Mouse (Mus musculus): Measurements from ENCODE around the gene Orm2. TPM values are rescaled to one million over a fixed set of nuclear protein-coding genes. Genes with fewer than 3 reads are reported as not detected.

Orm2 gene
- total RNA-seq, 2 experiments from 2014 or later, result 0.36 TPM; not detected in 1

DNA sequence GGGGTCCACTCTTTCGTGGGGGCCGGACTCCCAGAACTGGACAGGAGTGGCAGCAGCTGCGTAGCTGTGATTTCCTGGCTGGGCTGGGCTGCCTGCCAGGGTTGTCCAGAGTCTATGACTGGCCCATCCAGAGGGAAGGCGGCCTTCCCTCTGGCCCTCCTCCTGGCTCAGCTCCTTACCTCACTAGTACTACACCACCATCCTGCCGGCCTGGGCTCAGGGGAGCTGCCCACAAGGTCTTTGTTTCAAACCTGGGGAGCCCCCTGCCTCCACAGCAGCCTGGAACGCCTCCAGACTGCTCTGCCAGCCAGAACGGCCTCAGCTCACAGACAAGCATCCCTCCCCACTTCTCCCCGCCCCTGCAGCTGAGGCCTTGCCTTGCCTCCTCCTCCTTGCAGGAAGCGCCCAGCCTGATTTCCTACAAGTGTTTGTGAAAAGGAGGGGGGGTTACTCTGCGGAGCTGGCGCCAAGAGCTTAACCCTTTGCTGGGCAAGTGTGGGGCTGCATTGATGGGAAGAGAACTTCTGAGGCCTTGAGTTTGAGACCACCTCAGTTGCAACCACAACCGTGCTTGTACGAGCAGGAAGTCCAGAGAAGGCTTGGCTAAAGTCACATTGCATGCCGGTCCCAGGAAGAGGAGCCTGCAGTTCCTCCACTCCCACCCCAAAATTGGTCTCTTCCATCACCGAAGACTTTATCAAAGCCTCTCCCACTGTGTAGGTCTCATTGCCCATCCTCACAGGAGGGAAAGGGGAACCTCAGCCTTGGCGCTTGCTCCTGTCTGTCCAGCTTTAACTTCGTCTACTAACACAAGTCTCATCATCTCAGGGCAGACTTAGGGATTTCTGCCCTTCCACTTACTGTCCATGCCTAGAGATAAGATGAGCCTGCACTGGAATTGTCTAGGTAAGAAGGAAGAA, 41.1 kb downstream of the Orm2 start, which contains the start of gene Akna:
Gene Akna, minus strand, starts transcription at position 315 of the 920 bp plus-strand sequence.
- peak; percentile 88 to 91 for DNase-seq
- intact Hi-C loops (cut with DNase I), result no loop called here

DNA sequence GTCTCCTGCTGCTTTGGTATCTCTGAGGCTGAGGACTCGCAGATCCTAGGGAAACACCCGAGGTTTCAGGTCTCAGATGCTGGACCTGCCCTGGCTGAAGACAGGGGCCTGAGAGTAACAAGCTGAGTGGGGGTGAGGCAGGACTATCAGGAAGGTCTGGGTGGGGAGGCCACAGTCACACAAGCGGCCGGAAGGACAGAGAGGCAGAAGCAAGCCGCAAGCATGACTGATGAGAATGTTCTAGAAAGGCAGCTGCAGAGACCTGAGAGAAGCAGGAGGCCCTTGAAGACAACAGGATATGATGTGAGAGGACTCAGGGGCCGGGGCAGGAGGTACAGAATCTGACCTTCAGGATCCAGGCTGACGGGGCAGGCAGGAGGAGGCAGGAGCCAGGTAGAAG, 42.0 kb downstream of the Orm2 start:
- no peak for DNase-seq
- intact Hi-C loops (cut with DNase I), result no loop called here

DNA sequence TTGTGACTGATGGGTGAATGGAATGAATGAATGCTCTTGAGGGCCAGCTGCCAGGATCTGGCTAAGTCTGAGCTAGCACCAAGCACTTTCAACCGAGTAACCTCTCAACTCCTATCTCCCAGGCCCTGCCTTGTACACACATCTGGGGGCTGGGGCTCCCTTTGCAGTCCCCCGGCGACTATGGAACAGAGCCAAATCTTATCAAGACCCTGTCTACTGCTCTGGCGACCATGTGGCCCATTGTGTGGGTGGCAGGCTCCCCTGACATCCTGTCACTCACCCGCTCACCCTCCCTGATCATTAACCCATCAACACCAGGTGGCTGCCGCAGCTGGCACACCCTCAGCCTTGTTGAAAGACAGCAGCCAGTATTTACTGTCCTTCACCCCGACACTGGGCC, 42.8 kb downstream of the Orm2 start:
- intact Hi-C loops (cut with DNase I), result no loop called here
- DNase-seq, result no peak

DNA sequence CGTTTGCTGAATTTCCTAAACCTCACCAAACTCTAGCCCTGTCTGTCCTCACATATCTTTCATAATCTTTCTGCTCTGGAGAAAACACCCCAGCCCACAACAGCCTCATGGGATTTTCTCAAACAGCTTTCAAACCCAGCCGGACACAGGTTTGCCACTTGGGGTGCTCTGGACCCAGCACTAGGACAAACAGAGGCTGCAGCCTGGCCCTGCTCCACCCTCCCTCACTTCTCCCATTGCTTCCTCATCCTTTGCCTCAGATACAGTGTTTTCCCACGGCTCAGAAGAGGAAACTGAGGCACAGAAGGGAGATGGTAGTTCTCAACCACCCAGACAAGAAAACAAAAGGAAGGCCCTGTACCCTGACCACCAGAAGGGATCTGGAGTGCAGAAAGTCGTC, 43.4 kb downstream of the Orm2 start:
- no peak for DNase-seq
- intact Hi-C loops (cut with DNase I), result no loop called here

DNA sequence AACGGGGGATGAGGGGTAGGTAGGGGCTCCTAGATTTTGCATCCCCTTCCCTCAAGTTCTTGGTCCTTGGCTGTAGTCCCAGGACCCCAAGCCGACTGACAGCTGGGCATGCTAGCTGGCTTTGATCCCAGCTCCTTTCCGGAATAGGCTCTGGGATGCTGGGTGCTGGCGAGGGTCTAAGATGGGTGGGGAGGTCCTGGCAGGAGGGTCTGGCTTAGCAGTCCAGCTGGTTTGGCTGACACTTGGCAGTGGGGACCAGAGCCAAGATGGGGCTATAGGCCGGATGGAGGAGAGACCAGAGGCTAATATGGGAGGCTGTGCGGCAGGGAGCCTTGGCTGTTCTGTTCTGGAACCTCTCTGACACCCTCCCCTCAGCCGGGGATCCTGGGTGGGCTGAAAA, 46.0 kb downstream of the Orm2 start:
- DNase-seq, result no peak
- intact Hi-C loops (cut with DNase I), result loop anchor here (1.0 kb wide), 1 partner anchor 40 kb away; no protein-coding TSS in a partner anchor

DNA sequence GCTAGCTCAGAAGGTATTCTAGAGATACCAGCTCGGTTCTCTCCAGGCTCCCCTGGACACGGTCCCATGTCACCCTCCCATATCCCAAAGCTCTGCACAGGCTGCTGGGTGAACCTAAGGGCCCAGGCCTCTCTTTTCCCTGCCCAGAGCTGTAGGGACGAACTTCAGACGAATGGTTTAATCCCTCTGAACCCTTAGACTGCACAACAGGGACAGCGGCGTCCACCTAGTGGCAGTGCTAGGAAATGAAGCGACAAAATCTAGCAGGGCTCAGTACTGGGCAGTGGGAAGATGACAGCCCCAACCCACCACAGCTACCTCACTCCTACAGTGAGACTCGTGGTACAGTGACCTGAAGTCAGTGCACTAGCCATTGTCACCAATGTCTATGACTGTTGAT, 46.4 kb downstream of the Orm2 start:
- DNase-seq, result no peak
- intact Hi-C loops (cut with DNase I), result loop anchor here (1.0 kb wide), 1 partner anchor 40 kb away; no protein-coding TSS in a partner anchor

DNA sequence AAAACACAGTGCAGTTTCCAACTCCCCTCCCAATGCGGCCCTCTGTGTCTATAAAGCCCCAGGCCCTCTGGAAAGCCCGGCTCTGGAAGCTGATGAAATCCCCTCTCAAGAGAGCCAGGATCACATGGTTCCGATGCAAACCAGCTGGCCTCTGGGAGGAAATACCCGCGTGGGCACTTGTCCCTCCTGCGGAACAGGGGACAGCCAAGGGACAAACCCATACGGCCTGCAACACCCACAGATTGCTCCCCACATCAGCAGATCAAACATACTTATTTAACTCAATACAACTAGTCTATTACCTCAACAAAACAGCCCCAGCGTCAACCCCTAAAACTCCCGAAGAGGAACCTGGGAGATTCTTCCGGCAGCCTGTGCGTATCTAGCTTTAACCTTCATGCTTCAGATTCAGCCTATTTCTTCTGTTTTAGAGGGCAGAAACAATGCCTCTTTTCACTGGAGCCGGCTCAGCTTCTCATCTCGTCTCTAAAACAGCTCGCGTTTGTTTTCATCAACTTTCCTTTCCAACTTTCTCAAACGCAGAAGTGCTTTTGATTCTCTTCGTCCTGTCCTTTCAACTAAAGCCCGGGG, 47.2 kb downstream of the Orm2 start:
- no peak for DNase-seq
- intact Hi-C loops (cut with DNase I), result no loop called here

DNA sequence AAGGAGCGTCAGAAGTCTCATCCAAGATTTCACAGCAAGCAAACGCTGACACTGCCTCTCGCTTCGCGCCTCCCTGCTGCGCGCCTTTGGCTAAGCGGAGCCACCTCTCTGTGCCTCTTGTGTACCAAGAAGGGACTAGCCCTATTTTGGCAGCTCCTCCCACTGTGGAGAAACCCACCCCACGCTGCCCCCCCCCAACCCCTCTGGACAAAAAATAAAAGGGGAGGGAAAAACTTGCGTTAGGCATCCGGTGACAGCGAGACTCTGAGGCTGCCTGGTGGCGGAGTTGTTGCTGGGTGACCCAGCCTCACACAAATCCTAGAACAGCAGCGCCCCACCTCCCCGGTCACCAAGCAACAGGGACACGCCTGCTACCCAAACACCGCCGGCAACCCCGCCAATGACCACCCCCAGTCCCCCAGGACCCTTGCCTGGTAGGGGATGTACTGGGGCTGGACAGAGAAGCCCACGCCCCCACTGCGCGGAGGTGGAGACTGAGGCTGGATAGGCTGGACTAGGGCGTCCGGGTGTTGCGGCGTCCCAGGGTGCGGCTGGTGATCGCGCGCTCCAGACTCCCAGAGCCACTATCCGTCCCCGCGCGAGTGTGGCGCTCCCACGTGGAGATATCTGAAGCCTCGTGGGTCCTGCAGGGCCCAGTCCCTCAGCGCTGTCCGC, 47.8 kb downstream of the Orm2 start:
- peak; percentile 68 to 77 for DNase-seq
- intact Hi-C loops (cut with DNase I), result loop anchor here (10.0 kb wide), 2 partner anchors 275 to 635 kb away; partner anchors contain the start of gene Tnc

DNA sequence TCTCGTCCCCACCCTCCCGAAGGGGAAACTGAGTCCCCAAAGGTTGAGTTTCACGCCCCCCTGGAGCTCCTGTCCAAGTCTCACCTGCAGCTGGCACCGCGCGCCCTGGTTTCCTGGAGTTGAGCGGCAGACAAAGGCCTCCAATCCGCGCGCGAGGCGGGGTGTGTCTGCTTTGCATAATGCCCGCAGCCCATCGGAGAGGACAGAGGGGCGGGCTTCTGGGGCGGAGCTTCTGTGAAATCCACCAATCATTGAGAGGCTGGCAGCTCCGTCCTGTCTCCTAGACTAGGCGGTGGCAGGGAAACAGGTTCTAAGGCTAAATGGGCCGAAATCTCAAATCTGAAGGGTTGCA, 48.3 kb downstream of the Orm2 start:
- peak; percentile 87 to 93 for DNase-seq
- intact Hi-C loops (cut with DNase I), result loop anchor here (10.0 kb wide), 2 partner anchors 274 to 634 kb away; partner anchors contain the start of gene Tnc

DNA sequence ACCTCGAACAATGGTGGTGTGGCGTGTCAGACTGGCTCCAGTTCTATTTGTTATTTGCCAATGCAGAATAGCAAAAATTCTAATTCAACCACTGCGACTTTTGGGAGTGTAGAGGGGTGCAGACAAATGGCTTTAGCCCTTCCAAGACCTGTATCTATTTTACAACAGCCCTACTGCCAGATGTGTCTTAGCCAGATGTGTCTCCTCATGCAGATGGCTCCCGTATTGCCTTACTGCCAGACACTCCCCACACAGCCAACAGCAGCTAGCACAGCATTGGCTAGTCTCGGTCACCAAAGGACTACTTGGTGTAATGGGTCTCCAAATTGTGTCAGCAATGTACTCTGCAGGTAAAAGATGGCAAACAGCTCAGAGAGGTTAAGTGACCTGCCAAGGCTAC, 49.0 kb downstream of the Orm2 start:
- no peak for DNase-seq
- intact Hi-C loops (cut with DNase I), result loop anchor here (10.0 kb wide), 2 partner anchors 274 to 634 kb away; partner anchors contain the start of gene Tnc

DNA sequence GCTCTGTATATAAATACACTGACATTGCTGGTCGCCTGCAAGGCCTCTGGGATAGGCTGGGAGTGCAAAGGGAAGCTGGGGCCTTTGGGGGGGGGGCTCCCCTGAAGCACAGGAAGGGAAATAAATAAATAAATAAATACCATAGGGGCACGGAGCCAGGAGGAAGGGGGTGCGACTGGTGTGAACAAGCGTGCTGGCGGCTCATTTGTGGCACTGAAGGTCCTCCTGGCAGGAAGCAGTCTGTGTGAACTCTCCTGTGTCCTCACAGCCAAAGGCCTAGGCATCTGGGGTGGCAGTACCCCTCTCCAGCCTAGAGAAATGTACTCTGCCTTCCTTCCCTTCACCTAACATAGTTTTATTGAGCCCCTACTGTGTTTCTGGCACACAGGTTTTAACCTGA, 52.7 kb downstream of the Orm2 start:
- intact Hi-C loops (cut with DNase I), result loop anchor here (5.0 to 10.0 kb wide), 6 partner anchors 62 to 630 kb away; partner anchors contain the start of genes Tmem268 and Tnc
- no peak for DNase-seq

Other genes starting within 250 kb of the Orm2 start
- under 1 TPM in 1 of 2 experiments, not detected in 1; 0.41 TPM for gene Ambp, start 207.7 kb upstream of the Orm2 start, total RNA-seq (2021)
- gene Kif12, start 190.3 kb upstream of the Orm2 start, total RNA-seq (2021), result not detected
- gene Col27a1, start 148.4 kb upstream of the Orm2 start, total RNA-seq (2021), result under 1 TPM; 0.61 to 0.64 TPM
- gene Orm1, start 17.9 kb upstream of the Orm2 start, total RNA-seq (2021), result under 1 TPM; 0.36 to 0.44 TPM
- gene Orm3, start 6.3 kb upstream of the Orm2 start, total RNA-seq (2021), result not detected
- gene Akna, start 40.9 kb downstream of the Orm2 start, total RNA-seq (2021), result 1 to 10 TPM; 1.4 to 1.5 TPM
- gene Whrn, start 133.5 kb downstream of the Orm2 start, total RNA-seq (2021), result 1 to 10 TPM; 2.2 to 2.5 TPM
- 100 to 1,000 TPM; 209 to 253 TPM for gene Atp6v1g1, start 182.3 kb downstream of the Orm2 start, total RNA-seq (2021)
- gene Tmem268, start 196.3 kb downstream of the Orm2 start, total RNA-seq (2021), result 10 to 100 TPM; 14.0 to 14.5 TPM
- not detected for gene Gm11213, start 242.8 kb downstream of the Orm2 start, total RNA-seq (2021)

All from gastrocnemius, postnatal 36 days (tissue).